Mouse (Mus musculus): ENCODE data around the gene Chst4. TPM values are rescaled to one million over a fixed set of nuclear protein-coding genes. Genes with fewer than 3 reads are reported as not detected.

Chst4 gene
- polyA plus RNA-seq, 1 experiment from 2014 or later: 1.1 TPM

- no peaks in the 10 kb centered on the region for H3K27me3 ChIP-seq
- no peak overlapping the region for H3K4me2 ChIP-seq
- H3K4me1 ChIP-seq (replicated peaks): no peaks in the 10 kb centered on the region
- no peak overlapping the region for H3K27ac ChIP-seq
- no peaks in the 10 kb centered on the region for H3K9me3 ChIP-seq (replicated peaks)
- 70% methylated on average over 5 of the region's 5 CpGs for WGBS
- no peak overlapping the region for H3K4me3 ChIP-seq
- ATAC-seq (replicated peaks; ENCODE audit: insufficient number of reproducible peaks, insufficient read depth, low FRiP score, low read depth): no peak
- H3K9ac ChIP-seq: no peak overlapping the region
- no peaks in the 10 kb centered on the region for H3K36me3 ChIP-seq
These were observed 35.2 kb downstream of the Chst4 start for GRCm38 (mm10) chr8:110004300-110004699.

- H3K4me3 ChIP-seq: no peak overlapping the region
- no peak overlapping the region for H3K27ac ChIP-seq
- 38% methylated on average over 9 of the region's 9 CpGs for WGBS
- H3K4me1 ChIP-seq (replicated peaks): no peaks in the 10 kb centered on the region
- H3K9me3 ChIP-seq (replicated peaks): no peaks in the 10 kb centered on the region
- no peak overlapping the region for H3K4me2 ChIP-seq
- no peaks in the 10 kb centered on the region for H3K27me3 ChIP-seq
- ATAC-seq (replicated peaks; ENCODE audit: insufficient number of reproducible peaks, insufficient read depth, low FRiP score, low read depth): no peak
- H3K36me3 ChIP-seq: no peaks in the 10 kb centered on the region
- no peak overlapping the region for H3K9ac ChIP-seq
These were observed 36.6 kb downstream of the Chst4 start for GRCm38 (mm10) chr8:110002953-110003352.

DNA sequence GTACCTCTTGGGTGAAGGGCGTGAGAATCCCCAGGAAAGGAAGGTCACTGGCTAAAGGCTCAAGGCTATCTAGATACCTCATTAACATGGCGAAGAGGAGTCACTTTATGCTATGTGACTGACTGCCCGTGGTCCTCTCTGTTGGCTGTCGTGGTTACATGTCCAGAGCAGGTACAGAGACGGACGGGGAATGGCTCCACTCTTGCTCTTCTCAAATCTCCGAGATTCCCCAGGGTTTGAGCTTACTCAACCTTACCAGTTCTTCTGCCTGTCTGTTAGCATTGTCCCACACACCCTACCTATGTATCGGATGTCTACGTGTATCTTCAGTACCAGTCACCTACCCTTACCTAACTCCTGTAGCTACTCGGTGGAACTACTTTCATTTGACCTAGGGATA, 39.6 kb downstream of the Chst4 start:
- WGBS: 76% methylated on average over 10 of the region's 10 CpGs
- Histone ChIP-seq H3K36me3 (no peaks in the 10 kb centered on the region), H3K4me3 (no peak overlapping the region), H3K27ac (no peak overlapping the region), H3K9ac (no peak overlapping the region), H3K9me3 (replicated peaks) (no peaks in the 10 kb centered on the region), H3K4me1 (replicated peaks) (no peaks in the 10 kb centered on the region), H3K4me2 (no peak overlapping the region), H3K27me3 (no peaks in the 10 kb centered on the region; the same call in 1 of the 2 replicates)
- no peak for ATAC-seq (replicated peaks; ENCODE audit: insufficient number of reproducible peaks, insufficient read depth, low FRiP score, low read depth)

DNA sequence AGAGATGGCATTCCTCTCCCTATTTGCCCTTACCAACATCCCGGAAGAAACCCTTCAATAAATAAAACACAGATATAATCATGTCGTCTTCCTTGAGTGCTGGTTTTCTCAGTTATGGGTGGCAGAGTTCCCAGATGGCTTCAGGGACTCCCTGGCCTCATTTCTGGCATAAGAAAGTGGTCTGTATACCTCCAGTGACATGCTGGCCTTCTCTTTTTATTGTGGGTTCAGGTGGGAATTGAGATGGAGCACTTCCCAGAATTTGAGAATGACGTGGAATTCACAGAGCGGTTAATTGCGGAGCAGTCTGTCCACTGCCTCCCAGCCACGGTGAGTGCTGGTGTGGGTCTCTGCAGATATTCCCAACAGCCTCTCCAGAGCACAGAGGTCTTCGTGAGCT, 41.5 kb downstream of the Chst4 start:
- no peaks in the 10 kb centered on the region for H3K36me3 ChIP-seq
- no peaks in the 10 kb centered on the region; the same call in 1 of the 2 replicates for H3K27me3 ChIP-seq
- no peaks in the 10 kb centered on the region for H3K9me3 ChIP-seq (replicated peaks)
- H3K4me3 ChIP-seq: no peak overlapping the region
- no peak for ATAC-seq (replicated peaks; ENCODE audit: insufficient number of reproducible peaks, insufficient read depth, low FRiP score, low read depth)
- no peak overlapping the region for H3K4me2 ChIP-seq
- no peaks in the 10 kb centered on the region for H3K4me1 ChIP-seq (replicated peaks)
- 75% methylated on average over 7 of the region's 7 CpGs for WGBS
- no peak overlapping the region for H3K27ac ChIP-seq
- H3K9ac ChIP-seq: no peak overlapping the region

GRCm38 (mm10) chr8:109997381-109997780, 42.2 kb downstream of the Chst4 start:
- no peaks in the 10 kb centered on the region for H3K9me3 ChIP-seq (replicated peaks)
- no peak overlapping the region for H3K9ac ChIP-seq
- 87% methylated on average over 9 of the region's 9 CpGs for WGBS
- no peak overlapping the region for H3K4me2 ChIP-seq
- no peaks in the 10 kb centered on the region for H3K4me1 ChIP-seq (replicated peaks)
- ATAC-seq (replicated peaks; ENCODE audit: insufficient number of reproducible peaks, insufficient read depth, low FRiP score, low read depth): no peak
- no peak overlapping the region for H3K4me3 ChIP-seq
- H3K27ac ChIP-seq: no peak overlapping the region
- H3K36me3 ChIP-seq: no peaks in the 10 kb centered on the region
- H3K27me3 ChIP-seq: no peaks in the 10 kb centered on the region; the same call in 1 of the 2 replicates

GRCm38 (mm10) chr8:109992951-109993350, 46.6 kb downstream of the Chst4 start:
- no peaks in the 10 kb centered on the region for H3K4me1 ChIP-seq (replicated peaks)
- 65% methylated on average over 1 of the region's 1 CpGs for WGBS
- no peak overlapping the region for H3K27ac ChIP-seq
- H3K27me3 ChIP-seq: no peaks in the 10 kb centered on the region; the same call in 1 of the 2 replicates
- H3K36me3 ChIP-seq: no peaks in the 10 kb centered on the region
- no peaks in the 10 kb centered on the region for H3K9me3 ChIP-seq (replicated peaks)
- no peak for ATAC-seq (replicated peaks; ENCODE audit: insufficient number of reproducible peaks, insufficient read depth, low FRiP score, low read depth)
- no peak overlapping the region for H3K9ac ChIP-seq
- no peak overlapping the region for H3K4me3 ChIP-seq
- no peak overlapping the region for H3K4me2 ChIP-seq

- Histone ChIP-seq H3K9ac (no peak overlapping the region), H3K4me1 (replicated peaks) (no peaks in the 10 kb centered on the region), H3K27ac (no peak overlapping the region), H3K4me3 (no peak overlapping the region), H3K36me3 (no peaks in the 10 kb centered on the region), H3K4me2 (no peak overlapping the region), H3K27me3 (no peaks in the 10 kb centered on the region; the same call in 1 of the 2 replicates), H3K9me3 (replicated peaks) (no peaks in the 10 kb centered on the region)
- WGBS: 76% methylated on average over 5 of the region's 5 CpGs
- ATAC-seq (replicated peaks; ENCODE audit: insufficient number of reproducible peaks, insufficient read depth, low FRiP score, low read depth): no peak
These were observed 47.4 kb downstream of the Chst4 start for GRCm38 (mm10) chr8:109992166-109992565.

DNA sequence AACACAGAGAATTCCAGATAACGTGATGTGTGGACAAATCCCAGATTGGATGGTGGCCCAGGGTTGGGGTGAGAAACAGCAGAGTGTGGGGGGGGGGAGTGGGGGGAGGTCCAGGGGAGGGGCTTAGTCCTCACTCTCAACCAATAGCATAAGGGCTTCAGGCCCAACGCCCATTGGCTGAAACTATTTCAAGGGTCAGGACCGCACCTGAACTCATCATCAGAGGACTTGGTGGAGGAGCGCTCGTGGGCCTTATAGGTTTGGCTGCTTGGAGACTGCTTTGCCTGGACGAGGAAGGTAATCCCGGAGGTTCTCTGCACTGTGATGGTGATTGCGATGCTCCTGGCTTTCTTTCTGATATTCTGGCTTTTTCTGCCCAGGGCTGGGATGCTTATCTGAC, 49.3 kb downstream of the Chst4 start, which contains the start of gene Tat:
Gene Tat (plus strand): TSS at position 214 of the 400 bp plus-strand sequence.
- WGBS: 72% methylated on average over 8 of the region's 8 CpGs
- Histone ChIP-seq H3K9ac (no peak within 1 kb of the TSS), H3K27ac (no peak within 1 kb of the TSS), H3K9me3 (replicated peaks) (no peaks in the 10 kb centered on the region), H3K4me1 (replicated peaks) (no peaks in the 10 kb centered on the region), H3K27me3 (no peaks in the 10 kb centered on the region; the same call in 1 of the 2 replicates), H3K36me3 (no peaks in the 10 kb centered on the region), H3K4me2 (no peak within 1 kb of the TSS), H3K4me3 (no peak within 1 kb of the TSS)
- no peak for ATAC-seq (replicated peaks; ENCODE audit: insufficient number of reproducible peaks, insufficient read depth, low FRiP score, low read depth)

DNA sequence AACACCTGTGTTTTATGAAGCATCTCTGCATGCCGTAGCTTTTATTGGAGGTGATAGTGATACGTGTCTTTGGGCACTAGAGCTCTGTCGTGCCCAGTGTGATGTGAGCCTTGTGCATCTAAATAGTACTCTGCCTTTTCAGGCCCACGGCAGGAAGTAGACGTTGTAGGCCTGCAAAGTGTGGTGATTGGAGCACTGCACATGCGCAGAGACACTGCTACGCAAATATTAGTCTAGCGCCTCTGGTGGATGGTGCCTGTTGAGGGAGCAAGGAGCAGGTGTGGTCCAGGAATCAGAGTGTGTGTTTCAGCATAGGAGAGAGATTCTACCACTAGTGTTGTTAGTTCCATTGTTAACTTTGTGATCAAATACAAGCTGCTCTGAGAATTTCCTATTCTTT, 50.4 kb downstream of the Chst4 start:
- Histone ChIP-seq H3K27me3 (no peaks in the 10 kb centered on the region), H3K4me2 (no peak overlapping the region), H3K4me3 (no peak overlapping the region), H3K27ac (no peak overlapping the region), H3K4me1 (replicated peaks) (peaks cover under 1% of the 10 kb centered on the region), H3K36me3 (no peaks in the 10 kb centered on the region), H3K9ac (no peak overlapping the region), H3K9me3 (replicated peaks) (no peaks in the 10 kb centered on the region)
- 87% methylated on average over 8 of the region's 8 CpGs for WGBS
- ATAC-seq (replicated peaks; ENCODE audit: insufficient number of reproducible peaks, insufficient read depth, low FRiP score, low read depth): no peak

DNA sequence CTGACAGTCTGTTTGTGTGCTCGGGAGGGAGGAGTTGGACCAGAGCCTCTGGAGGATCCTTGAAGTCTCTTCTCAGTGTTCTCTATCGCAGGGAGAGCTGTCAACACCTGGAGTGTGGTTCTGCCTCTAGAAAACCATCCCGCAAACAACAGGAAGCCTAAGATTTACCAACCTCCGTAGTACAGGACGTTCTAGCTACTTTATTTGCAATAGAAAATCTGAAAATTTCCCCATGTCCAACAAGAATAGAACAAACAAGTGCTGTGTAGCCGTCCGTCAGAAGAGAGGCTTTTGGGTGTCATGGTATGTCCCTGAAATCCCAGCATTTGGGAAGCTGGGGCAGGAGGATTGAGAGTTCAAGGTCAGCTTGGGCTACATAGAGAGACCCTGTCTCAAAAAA, 51.8 kb downstream of the Chst4 start:
- Histone ChIP-seq H3K27ac (no peak overlapping the region), H3K4me1 (replicated peaks) (peaks cover 9% of the 10 kb centered on the region), H3K4me2 (no peak overlapping the region), H3K27me3 (no peaks in the 10 kb centered on the region), H3K9ac (no peak overlapping the region), H3K36me3 (no peaks in the 10 kb centered on the region), H3K9me3 (replicated peaks) (no peaks in the 10 kb centered on the region), H3K4me3 (no peak overlapping the region)
- ATAC-seq (replicated peaks; ENCODE audit: insufficient number of reproducible peaks, insufficient read depth, low FRiP score, low read depth): no peak
- WGBS: 61% methylated on average over 7 of the region's 7 CpGs

GRCm38 (mm10) chr8:109986384-109986783, 53.2 kb downstream of the Chst4 start:
- H3K27me3 ChIP-seq: no peaks in the 10 kb centered on the region
- 52% methylated on average over 7 of the region's 7 CpGs for WGBS
- no peak overlapping the region for H3K9ac ChIP-seq
- H3K27ac ChIP-seq: no peak overlapping the region
- peaks cover 9% of the 10 kb centered on the region for H3K4me1 ChIP-seq (replicated peaks)
- H3K36me3 ChIP-seq: no peaks in the 10 kb centered on the region
- H3K4me2 ChIP-seq: no peak overlapping the region
- ATAC-seq (replicated peaks; ENCODE audit: insufficient number of reproducible peaks, insufficient read depth, low FRiP score, low read depth): no peak
- no peak overlapping the region for H3K4me3 ChIP-seq
- no peaks in the 10 kb centered on the region for H3K9me3 ChIP-seq (replicated peaks)

GRCm38 (mm10) chr8:109983944-109984343, 55.6 kb downstream of the Chst4 start:
- 29% methylated on average over 5 of the region's 5 CpGs for WGBS
- Histone ChIP-seq H3K27ac (no peak overlapping the region; the same call in 1 of the 2 replicates), H3K4me2 (no peak overlapping the region), H3K36me3 (no peaks in the 10 kb centered on the region), H3K4me3 (no peak overlapping the region), H3K27me3 (no peaks in the 10 kb centered on the region), H3K9me3 (replicated peaks) (no peaks in the 10 kb centered on the region), H3K9ac (no peak overlapping the region), H3K4me1 (replicated peaks) (peaks cover 9% of the 10 kb centered on the region)
- no peak for ATAC-seq (replicated peaks; ENCODE audit: insufficient number of reproducible peaks, insufficient read depth, low FRiP score, low read depth)
